Mouse (Mus musculus) layer of hippocampus, adult 11-12 months (tissue): ENCODE data around the gene Gucy1b1.

Experiments used
- DNase-seq: peaks from one replicate; pipeline ENCODE4 v3.0.0; 2022; ENCODE audit warnings: low spot score

Gene Gucy1b1

GRCm38 (mm10) chr3:82036262-82037044 is 38.0 kb downstream of the Gucy1b1 start:
- DNase-seq = no peak

GRCm38 (mm10) chr3:82030008-82030748 is 44.3 kb downstream of the Gucy1b1 start:
- DNase-seq = no peak

GRCm38 (mm10) chr3:82029229-82029628 is 45.3 kb downstream of the Gucy1b1 start:
- peak; percentile 39 for DNase-seq

GRCm38 (mm10) chr3:82027286-82027685 is 47.2 kb downstream of the Gucy1b1 start:
- no peak for DNase-seq

DNA sequence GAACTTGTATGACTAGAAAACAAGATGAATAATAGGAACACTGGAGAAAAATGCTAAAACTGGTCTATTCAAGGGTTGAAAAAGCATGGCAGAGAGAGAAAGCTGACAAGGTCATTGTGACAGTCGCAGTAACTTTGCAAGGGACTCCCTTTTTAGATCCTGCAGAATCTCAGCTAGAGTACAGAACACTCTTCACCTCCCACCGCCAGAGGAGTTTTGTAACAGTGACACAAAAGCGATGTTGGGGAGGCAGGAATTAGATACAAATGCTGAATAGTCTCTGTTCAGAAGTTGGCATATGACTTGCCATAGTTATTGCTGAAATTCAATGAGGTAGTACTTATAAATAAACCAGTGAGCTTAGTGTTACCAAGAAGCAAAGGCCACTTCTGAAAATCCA is 51.4 kb downstream of the Gucy1b1 start:
- no peak for DNase-seq

GRCm38 (mm10) chr3:82022421-82022920 is 52.0 kb downstream of the Gucy1b1 start:
- no peak for DNase-seq

DNA sequence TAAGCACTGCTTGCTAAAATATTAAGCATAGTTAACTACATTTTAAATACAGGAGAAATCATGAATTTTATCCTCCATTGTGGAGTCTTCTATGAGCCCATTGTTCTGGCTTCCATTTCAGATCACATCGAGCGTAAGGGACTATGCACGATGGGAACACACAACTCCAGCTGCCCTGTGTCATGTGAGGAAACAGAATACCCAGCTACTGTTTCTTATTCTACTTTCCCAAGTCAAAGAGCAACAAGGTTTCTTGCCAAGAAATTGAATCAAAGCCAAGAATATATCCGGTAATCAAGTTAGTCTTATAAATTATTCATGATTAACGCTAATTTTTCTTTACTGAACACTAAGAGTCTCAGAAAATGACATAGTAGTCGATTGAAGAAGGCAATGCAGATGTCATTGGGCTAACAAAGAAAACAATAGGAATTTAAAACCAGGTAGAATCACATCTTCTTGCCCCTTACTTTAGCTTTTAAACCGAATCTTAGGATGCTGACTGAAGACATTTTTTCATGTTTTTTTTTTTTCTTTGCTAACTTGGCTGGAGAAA is 60.3 kb downstream of the Gucy1b1 start:
- DNase-seq = no peak

DNA sequence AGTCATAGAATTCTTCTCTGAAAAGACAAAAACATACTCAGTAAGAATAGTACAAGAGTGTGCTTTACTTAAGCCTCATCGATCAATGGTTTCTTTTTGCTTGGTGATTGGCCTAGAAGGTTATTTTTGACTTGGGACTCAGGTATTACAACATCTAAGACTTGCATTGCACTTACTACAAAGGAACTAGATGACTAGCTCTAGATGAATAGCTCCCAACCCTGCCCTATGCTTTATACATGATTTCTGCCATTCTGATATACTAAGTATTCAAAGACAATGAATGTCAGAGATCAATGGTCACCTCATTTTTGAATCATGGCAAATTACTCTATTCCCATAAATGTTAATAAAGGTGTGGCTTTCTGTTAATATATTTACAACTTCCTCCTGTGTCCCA is 67.5 kb downstream of the Gucy1b1 start:
- no peak for DNase-seq

DNA sequence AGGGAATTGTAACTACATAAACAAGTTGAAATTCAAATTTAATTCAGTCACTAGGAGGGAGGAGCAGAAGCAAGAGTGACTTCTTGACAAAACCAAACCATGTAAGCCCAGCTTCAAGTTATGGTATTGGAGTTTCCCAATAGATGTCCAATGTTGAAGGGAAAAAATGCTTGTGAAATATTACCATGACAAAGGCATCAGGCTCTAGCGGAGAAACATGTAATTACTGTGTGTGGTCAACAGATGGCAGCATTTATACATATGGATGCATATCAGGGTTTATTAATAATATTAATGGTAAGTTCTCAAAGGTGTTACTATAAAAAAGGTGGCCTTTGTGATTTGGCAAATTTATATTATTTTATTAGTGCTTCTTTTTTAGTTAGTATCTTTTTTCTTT is 78.5 kb downstream of the Gucy1b1 start:
- peak; percentile 53 for DNase-seq

GRCm38 (mm10) chr3:81995371-81995770 is 79.1 kb downstream of the Gucy1b1 start:
- no peak for DNase-seq

GRCm38 (mm10) chr3:81990531-81990930 is 84.0 kb downstream of the Gucy1b1 start:
- no peak for DNase-seq

GRCm38 (mm10) chr3:81989692-81990141 is 84.8 kb downstream of the Gucy1b1 start:
- DNase-seq = no peak

DNA sequence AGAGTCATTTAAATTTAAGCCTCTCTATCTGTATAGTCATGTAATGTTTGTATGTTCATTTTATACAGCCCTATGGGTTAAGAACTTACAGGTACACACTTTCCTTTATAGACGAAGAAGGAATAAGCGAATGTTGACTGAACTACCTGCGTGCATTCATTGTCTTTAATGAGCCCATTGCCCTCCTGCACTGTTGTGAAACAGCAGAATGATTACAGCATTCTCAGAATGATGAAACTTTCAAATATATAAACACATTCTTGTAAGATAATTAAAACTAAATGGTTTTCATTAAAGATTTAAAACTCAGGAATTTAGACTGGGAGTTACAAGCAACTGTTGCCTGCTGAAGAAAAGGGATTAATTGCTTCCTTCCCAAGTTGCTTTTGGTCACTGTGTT is 86.9 kb downstream of the Gucy1b1 start:
- no peak for DNase-seq

DNA sequence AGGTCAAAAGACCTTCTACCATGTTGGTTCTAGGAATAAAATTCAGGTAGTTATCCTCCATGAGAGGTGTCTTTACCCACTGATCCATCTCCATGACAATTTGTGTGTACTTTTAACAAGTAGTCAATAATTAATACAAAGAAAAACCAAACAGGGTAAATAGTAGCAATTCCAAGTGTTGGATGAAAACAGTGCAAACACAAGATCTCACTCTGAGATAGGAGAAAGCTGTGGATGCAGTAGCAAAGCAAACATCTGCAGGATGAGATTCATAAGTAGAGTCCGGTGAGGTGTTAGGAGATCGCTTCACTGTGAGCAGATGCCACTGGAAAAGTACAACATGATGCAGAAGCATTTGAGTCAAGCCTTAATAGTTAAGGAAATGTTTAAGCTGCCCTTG is 88.4 kb downstream of the Gucy1b1 start:
- no peak for DNase-seq

GRCm38 (mm10) chr3:81985100-81985499 is 89.4 kb downstream of the Gucy1b1 start:
- no peak for DNase-seq

DNA sequence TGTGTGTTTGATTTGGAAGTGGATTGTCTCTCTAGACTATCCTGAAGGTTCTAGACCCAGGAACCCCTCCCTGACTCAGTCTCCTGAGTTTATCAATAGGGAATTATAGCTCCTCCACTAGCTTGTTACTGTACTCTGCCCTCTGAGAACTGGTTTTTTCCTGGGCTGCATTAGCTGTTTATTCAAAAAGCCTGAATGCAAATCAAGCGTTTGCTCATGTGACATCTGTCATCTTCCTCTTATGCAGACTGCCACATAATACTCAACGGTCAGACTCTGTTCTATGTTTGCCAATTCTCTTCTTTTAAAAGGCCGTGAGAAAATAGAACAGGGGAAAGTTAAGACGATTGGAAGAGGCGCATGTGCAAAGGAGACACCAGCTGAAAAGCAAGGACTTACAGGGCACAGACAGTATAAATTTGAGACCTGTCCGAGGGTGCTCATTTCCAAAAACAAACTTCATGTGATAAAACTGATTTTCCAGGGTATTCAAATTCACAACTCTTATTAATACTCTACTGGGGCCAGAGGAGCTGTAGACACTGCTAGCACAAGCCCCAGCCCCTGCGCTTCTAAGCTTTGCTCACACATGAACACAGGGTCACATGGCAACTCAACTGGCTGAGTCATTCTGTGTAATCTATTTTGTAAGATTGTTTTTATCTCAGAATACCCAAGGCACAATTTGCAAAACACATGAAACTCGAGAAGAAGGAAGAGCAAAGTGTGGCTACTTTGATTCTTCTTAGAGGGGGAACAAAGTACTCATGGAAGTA is 91.2 kb downstream of the Gucy1b1 start:
- DNase-seq = no peak
